Mouse (Mus musculus): ENCODE measurements around the gene Lrrc3c. TPM values are rescaled to one million over a fixed set of nuclear protein-coding genes. Genes with fewer than 3 reads are reported as not detected.
"Not testable (repeated sequence)": the region's sequence is repeated elsewhere in the genome, so short reads cannot be mapped to it uniquely, and the experiment has no call there.

The Lrrc3c gene
- total RNA-seq, 1 experiment from 2014 or later: not detected

DNA sequence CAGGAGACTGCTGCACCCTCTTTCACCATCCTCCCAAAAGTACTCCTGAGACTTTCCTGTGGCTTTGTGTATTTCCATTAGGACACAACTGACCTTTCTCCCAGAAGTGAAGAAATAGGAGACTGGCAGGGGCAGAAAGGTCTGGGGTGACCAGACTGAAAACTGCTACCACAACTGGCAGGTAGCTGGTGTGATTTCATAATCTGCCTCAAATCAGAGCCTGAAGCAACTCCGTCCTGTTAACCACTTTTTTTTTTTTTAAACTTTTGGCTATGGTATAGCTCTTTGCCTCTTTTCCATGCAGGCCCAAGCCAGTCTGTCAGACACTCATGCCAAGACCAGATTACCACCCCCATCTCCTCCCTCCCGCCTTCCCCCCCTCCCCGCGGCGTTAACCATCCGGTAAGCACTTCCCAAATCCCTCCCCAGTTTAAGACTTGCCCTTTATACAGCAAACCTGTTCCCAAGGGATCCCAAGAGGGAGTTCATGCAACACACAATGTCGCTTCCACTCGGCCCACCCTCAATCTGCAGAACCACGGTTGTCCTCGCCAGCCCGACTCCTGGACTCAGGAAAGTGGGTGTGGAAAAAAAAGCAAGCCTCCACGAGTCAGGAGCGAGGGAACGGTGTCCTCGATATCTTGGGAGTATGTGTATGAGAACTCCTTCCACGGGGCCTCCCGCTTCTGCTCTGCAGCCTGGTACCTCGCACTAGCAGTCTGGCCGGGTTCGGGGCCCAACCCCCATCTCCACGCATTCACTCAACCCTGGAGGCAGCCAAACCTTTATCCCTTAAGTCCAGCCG is 11.8 kb upstream of the Lrrc3c start:
- peak; percentile 62 for DNase-seq

DNA sequence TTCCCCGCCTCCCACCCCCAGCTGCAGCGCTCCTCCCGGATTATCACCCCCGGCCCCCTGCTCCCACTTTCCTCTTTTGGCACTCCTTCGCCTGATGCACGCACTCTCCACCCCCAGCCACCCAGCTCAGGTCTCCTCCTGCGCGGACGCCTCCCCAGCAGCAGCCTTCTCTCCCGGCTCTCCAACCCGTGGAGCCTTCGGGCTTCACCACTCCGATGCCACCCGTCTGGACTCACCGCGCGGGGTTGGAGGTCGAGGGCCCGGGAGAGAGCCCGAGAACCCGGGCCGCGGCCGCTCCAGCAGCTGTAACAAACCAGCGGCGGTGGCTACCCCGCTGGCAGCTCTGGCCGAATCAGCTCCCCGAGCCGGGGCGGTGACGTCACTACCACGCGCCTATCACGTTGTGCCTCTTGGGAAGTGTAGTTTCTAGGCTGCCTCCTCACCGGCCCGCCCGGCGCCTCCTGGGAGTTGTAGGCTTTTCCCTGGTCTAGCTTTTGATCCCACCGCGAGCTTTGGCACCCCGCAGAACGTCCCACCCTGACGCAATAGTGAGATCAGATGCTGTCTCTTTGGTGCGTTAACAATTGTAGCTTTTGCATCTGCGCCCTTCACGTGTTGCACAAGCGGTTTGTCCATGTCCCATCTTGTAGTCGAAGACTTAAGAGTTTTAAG is 11.1 kb upstream of the Lrrc3c start, which contains the start of gene Ormdl3:
Gene Ormdl3, minus strand, starts transcription at position 477 of the 672 bp plus-strand sequence.
- DNase-seq: peak; percentile 99

DNA sequence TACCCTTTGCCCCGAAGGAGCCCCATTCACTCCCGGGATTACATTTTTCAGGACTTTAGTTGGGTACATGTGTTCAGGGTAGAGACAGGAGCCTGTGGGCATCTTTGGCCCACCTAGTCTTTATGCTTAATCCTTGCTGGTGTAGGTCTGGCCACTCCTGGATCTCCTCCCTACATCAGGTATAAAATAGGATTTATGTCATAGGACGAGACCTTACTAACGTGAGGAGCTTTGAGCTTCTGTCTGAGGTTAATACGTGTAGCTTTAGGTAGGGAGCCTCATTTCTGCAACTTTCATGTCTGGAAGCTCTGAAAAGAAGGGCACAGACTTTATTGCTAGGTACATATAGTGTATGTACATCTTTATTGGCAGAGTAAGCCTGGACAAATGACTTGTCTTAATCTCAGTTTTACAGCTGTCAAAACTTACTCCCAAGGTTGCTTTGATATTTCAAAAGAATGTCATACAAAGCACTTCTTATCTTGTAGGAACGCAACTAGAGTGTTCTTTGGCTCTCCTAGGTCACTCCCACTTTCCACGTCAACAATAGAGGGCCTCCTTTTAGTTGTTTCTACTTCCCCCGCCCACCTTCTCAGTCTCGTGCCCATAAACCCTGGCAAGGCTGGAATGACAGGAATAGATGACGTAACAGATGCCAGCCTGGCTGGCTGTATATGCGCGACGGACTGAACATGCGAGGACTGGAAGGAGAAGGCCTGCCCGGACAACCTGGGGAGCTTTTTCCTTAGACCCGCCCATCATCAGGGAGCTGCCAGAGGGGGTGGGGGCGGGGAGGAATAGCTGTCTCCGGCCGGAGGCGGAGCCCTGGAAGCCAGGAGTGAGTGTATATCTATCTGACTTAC is 10.2 kb upstream of the Lrrc3c start:
- peak; percentile 89 for DNase-seq

DNA sequence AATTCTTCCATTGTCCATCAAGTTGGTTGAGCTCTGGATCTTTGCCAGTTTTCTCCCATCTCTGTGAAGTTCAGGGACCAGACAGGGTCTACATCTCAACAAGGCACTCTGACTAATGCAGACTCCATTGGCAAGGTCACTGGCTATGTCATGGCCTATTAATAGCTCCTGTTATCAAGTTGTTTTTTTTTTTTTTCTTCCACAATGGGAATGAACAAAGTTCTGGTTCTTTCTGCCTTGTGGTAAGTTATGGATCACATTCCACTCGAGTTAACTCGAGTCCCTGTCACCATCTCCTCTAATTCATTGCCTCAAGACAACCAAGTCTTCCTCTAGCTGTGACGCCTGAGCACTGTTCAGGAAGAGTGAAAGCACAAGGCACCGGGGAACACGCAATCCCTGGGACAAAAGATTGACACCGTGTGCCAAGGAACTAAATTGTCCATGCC is 9.2 kb upstream of the Lrrc3c start:
- peak; percentile 66 for DNase-seq

DNA sequence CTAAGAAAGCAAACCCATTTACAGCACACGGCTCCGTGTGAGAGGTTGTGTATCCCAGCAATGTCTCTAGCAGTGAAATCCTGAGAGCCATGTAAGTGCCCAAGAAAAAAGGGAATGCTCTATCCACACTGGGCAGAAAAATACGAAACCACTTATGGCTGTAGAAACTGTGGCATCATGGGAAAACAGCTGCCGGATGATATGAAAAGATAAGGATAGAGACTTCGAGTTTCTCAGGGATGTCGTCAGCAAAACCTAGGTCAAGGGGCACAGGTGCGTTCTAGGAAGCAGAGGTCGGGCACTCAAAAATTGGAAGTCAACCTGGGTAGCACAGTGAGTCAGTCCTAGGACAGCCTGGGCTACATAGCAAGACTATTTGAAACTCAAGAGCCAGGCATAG is 8.8 kb upstream of the Lrrc3c start:
- no peak for DNase-seq

DNA sequence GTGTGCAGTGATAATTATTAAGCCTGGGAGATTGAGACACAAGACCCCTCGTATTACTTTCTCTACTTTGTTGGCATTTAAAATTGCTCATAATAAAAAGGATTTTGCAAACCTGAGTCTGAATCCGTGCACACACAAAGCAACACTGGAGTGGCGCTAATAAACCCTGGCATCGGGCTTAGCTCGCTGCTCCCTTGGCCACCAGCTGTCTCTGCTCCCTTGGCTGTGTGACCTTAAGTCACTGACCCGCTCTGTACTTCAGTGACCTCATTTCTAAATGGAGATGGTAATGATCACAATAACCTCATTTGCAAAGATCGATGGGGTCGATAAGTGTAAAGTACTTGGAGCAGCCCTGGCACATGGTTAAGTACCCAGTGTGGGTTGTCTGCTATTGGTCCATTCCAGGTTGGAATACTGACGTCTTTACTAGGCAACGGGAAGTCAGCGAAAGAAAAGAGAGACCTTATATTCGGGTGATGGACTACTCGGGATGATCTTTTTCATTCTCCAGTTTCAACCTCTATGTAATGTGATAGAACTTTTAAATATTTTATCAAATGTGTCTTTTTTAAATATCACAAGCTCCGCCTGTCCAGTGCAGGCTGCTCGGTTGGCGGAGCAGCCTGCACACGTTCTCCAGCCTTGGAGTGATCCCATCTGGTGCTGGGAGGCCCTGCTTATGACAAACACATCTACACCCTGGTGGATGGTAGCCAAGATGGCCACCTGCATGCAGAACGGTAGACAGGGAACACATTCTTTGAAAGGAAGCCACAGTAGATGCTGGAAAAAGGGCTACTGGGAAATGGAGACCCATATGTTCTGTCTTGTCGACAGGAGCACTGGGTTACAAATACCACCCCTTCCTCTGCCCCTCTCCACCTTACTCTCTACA is 7.3 kb upstream of the Lrrc3c start:
- DNase-seq: no peak

DNA sequence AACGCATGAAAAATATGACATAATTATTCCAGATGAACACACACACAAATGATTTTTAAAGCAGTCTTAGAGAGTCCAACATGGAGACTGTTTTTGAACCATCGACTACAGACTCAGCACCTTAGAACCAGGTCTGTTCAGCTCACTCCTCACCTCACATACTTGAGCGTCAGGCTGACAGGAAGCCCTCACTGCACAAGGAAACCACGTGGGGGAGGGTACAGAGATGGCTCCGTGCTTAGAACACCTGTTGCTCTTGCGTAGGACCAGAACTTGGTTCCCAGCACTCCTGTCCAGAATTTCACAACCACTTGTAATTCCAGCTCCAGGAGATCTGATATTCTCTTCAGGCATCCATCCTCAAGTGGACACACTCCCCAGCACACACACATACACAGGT is 3.1 kb upstream of the Lrrc3c start:
- DNase-seq: no peak

DNA sequence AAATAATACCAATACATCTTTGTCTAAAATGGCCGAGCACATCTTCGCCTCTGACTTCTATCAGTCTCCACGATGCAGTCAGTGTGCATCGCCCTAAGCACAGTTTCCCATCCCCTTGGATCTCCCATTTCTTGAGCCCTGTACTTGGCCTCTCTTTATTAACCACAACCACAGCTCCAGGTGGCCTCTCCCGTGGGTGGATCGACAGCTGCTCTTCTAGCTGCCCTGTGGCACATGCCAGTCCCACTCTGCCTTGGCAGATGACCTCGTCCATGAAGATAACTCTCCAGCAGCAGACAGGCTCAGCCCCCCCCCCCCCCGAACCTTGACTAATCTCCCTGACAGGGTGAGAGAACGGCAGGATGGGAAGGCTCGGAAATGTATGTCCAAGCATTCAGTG is 2.6 kb upstream of the Lrrc3c start:
- DNase-seq: no peak

DNA sequence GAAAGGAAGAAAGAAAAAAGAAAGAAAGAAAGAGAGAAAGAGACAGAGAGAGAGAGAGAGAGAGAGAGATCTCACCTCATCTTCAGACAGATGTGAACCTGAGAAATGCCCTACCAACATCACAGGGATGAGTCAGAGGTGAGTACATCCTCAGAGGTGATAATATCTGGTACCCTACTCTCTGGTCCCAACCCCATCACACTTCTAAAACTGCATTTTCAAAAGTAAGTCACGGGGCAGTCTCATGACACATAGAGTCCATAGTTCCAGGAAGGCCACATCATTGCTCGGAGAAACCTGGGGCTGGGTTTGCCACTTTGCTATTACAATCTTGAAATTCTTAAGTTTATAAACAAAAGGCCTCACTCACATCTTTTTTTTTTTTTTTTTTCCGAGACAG is 2.1 kb upstream of the Lrrc3c start:
- DNase-seq: no peak

DNA sequence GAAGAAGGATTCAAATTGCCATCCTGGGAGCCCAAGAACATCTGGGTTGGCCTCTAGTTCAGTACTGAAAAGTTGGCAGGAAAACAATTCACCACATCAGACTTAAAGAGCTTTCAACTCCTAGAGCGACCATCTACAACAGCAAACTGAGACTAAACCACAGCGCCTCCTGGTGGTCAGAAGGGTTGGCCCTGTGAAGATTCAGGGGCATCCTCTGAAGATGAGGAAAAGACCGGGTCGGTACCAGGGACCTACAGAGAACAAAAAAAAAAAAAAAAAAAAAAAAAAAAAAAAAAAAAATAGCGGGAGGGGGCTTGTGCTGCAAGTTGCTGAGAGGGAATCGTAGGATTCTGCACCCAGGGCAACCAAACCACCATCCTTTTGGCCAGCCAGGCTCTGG is 728 bp upstream of the Lrrc3c start:
- peak; percentile 85 for DNase-seq

DNA sequence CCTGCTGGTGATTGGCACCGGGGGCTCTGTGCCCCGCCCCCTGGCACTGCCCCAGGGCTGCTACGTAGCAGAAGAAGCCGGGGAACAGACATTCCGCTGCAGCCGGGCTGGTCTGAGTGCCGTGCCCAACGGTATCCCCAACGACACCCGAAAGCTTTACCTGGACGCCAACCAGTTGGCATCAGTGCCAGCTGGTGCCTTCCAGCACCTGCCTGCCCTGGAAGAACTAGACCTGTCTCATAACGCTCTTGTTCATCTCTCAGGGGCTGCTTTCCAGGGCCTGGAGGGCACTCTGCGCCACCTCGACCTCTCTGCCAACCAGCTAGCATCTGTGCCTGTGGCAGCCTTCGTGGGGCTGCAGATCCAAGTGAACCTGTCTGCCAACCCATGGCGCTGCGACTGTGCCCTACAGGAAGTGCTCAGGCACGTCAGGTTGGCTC is 780 bp downstream of the Lrrc3c start:
- DNase-seq: no peak

DNA sequence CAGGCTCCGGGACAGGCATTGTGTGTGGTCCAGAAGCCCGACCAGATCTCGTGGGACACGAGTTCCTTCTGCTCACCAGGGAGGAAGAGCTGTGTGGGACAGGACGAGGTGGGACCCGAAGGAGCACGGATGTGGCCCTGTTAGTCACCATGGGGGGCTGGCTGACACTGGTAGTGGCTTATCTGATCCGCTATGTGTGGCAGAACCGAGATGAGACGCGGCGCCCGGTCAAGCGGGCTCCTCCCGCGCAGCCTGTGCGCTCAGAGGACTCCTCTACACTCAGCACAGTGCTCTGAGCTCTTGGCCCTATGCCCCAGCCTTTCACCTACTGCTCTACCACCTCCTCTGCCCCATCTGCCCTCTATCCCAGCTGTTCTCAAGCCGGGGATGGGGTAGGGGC is 1.2 kb downstream of the Lrrc3c start:
- DNase-seq: no peak

DNA sequence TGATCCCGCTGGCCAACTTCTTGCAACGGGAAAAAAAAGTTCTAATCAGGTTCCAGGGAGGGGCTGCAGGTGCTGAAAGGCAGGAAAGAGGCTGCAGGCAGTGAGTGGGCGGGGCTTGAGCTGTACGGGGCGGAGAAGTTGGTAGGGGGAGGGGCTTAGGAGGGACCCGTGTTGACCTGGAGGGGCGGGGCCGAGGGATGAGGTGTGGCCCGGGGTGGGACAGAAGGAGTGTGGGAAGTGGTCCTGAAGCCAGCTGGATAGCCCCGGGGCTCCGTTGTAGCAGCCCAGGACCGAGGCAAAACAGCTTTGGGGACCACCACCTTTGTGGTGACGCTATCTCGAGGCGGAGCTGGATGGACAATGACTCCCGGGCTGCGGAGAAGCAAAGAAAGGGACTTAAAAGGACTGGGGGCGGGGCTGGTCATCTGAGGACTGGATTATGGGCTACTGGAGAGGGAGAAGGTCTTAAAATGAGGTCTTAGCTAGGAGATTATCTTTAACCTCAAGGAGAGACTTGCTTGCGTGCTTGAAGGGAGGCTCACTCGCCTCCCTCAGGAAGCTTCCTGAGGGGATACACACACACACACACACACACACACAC is 4.1 kb downstream of the Lrrc3c start:
- peak; percentile 48 for DNase-seq

DNA sequence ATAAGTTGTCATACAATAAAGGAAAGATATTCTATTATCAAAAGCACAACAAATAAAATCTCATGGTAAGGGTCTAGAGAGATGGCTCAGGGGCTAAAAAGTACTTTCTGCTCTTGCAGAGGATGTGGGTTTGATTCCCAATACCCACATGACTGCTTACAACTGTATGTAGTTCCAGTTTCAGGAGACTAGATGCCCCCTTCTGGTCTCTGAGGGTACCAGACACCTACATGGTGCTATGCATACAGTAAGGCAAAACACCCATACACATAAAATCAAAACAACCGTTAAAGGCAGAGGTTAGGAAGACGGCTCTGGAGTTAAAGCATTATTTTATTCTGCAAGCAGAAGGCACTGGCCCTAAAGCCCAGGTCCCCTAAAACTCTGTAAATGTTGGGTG is 5.9 kb downstream of the Lrrc3c start:
- DNase-seq: no peak

DNA sequence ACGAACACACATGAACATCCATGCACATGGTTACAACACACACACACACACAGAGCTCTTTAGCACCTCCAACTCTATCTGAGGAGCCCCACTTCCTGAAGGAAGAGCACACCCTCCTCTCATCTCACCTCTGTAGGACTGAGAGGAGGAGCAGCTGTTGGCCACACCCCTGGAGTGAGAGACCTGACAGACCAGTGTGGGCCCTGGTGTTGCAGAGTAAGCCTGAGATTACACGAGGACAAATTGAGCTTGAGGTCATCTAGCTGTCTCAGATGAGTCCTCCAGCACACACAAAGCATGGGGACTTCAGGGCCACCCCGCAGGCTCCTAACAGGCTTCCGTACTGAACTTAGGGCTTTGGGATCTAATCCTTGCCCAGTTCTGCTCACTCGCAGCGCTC is 6.8 kb downstream of the Lrrc3c start:
- DNase-seq: not testable (repeated sequence)

DNA sequence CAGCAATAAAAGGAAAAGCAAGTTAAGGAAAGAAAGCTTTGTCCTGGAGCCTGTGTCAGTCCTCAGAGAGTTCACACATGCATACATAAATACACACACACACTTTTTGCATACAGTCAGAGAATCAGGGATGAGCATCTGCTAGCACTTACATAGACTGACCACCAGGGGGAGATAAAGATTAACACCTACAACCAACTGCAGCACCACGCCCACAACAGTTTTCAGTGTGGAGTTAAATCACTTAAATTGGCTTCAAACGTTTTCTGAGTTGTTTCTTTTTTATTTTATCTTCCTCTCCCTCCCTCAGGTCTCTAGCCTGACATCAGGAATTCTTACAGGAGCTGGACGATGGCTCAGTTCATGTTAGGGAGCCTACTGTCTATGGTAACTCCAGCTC is 8.7 kb downstream of the Lrrc3c start:
- DNase-seq: peak; percentile 42

DNA sequence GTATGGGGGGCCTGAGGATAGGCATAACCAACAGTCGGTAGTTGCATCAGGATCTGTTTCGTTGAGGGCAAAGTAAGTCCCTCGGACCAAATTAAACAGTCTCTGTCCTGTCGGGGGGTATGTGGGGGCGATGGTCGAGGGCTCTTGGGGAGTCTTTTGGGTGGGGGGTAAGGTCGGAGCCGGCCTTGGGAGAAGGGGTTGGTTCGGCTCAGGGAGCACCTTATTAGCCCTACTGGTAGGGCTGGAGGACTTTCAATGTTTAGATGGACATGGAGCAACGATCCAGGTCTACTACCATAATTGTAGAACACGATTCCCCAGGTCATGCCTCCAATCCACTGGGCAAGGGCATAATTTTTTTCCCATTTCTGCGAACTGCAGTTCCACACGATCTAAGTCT is 22.7 kb downstream of the Lrrc3c start:
- DNase-seq: no peak

DNA sequence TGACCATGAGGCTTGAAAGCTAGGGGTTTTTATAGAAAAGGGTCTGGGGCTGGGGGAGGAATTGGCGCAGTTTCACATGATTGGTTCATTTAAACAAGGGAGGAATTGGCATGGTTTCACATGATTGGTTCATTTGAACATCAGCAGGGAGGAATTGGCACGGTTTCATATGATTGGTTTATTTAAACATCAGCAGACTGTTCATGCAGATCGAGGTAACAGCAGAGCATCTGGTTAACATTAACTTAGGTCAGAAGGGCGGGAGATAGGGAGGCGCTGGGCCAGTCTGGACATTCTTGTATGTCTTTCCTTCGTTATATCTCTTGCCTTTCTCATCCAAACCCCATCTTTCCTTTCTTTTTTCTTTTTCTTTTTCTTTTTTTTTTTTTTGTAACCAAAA is 25.9 kb downstream of the Lrrc3c start:
- DNase-seq: not testable (repeated sequence)

DNA sequence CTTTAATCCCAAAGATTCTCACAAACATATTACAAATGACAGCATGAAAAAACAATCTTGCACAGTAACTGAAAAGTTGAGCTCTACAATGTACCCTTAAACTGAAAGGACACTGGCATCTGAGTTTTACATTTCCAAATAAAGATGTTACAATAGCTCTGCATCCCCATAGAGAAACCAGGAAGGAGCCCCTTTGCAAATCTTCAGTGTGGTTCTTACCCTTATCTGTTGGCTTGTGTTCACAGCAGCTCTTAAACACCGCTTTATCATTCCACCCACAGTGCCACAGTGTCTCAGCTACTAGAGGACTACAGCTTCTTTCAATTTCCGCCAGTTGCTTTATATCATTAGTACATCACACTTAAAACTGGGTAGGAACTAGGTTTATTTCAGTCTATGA is 26.3 kb downstream of the Lrrc3c start:
- DNase-seq: not testable (repeated sequence)

DNA sequence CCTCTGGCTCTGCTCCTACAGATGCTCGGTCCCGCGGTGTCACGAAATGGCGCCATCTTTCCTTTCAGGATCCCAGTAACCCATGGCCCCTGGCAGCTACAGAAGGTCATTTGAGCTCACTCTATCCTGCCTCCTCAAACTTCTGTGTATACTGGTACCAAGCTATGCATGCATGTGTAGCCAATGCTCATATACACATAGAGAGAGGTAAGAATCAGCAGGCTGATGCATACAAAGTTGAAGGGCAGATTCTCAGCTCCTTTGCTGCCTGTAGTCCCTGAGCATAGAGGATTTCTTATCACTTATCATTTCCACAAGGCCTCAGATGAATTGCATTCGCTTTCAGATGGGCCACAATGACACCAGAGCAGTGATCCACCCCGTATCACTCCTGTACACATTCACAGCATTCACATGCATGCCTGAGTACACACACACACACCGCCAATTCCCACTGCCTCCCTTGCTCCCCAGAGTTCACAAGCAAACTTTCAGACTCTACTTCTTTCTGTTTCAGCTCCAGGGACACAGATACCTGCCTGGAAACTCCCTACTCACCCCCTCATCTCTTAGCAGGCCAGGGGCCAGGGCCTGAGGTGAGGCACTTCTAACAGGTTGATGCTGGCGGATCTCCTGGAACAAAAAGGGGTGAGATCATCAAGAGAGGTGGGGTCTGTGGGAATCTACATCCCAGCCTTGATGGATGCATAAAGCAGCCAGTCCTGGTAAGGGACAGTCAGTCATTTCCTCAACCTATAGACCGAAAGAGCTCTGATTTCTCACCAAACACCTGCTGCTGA is 27.7 kb downstream of the Lrrc3c start, which contains the start of the genes Gm12355 and Gsdma3:
Gene Gm12355, minus strand, starts transcription at position 51 of the 800 bp plus-strand sequence.
Gene Gsdma3, plus strand, starts transcription at position 750 of the 800 bp plus-strand sequence.
- no peak for DNase-seq
